Mouse (Mus musculus): ENCODE results near the gene Insyn1.
A peak's percentile ranks its signal among the peaks of the same experiment; 100 is the strongest.

The Insyn1 gene

GRCm38 (mm10) chr9:58487851-58488801 lies at the start of gene Insyn1:
Insyn1 (plus strand) TSS chr9:58488603.
- peak; percentile 65 for DNase-seq

GRCm38 (mm10) chr9:58438921-58439396 lies 49.4 kb upstream of the Insyn1 start:
- DNase-seq = peak; percentile 70

GRCm38 (mm10) chr9:58440100-58440499 lies 48.3 kb upstream of the Insyn1 start:
- peak; percentile 37 for DNase-seq

- no peak for DNase-seq
These were observed 47.8 kb upstream of the Insyn1 start for GRCm38 (mm10) chr9:58440614-58441013.

- DNase-seq = peak; percentile 57
These were observed 46.9 kb upstream of the Insyn1 start for GRCm38 (mm10) chr9:58441351-58442104.

GRCm38 (mm10) chr9:58442105-58443010 lies 46.0 kb upstream of the Insyn1 start:
- DNase-seq = peak; percentile 78

- DNase-seq = no peak
These were observed 45.3 kb upstream of the Insyn1 start for GRCm38 (mm10) chr9:58443061-58443460.

- DNase-seq = no peak
These were observed 41.6 kb upstream of the Insyn1 start for GRCm38 (mm10) chr9:58446829-58447228.

- no peak for DNase-seq
These were observed 40.3 kb upstream of the Insyn1 start for GRCm38 (mm10) chr9:58447997-58448595.

GRCm38 (mm10) chr9:58449526-58449925 lies 38.9 kb upstream of the Insyn1 start:
- DNase-seq = no peak

- DNase-seq = no peak
These were observed 34.5 kb upstream of the Insyn1 start for GRCm38 (mm10) chr9:58453791-58454378.

GRCm38 (mm10) chr9:58454886-58455285 lies 33.5 kb upstream of the Insyn1 start:
- no peak for DNase-seq

- peak; percentile 48 for DNase-seq
These were observed 32.6 kb upstream of the Insyn1 start for GRCm38 (mm10) chr9:58455798-58456197.

GRCm38 (mm10) chr9:58457481-58457955 lies 30.9 kb upstream of the Insyn1 start:
- DNase-seq = peak; percentile 39

- DNase-seq = no peak
These were observed 30.1 kb upstream of the Insyn1 start for GRCm38 (mm10) chr9:58458341-58458740.

- no peak for DNase-seq
These were observed 29.4 kb upstream of the Insyn1 start for GRCm38 (mm10) chr9:58458856-58459553.

GRCm38 (mm10) chr9:58467345-58468025 lies 20.9 kb upstream of the Insyn1 start:
- DNase-seq = peak; percentile 70

GRCm38 (mm10) chr9:58470466-58470865 lies 17.9 kb upstream of the Insyn1 start:
- DNase-seq = no peak

- DNase-seq = no peak
These were observed 15.1 kb upstream of the Insyn1 start for GRCm38 (mm10) chr9:58473211-58473815.

GRCm38 (mm10) chr9:58487076-58487475 lies 1.3 kb upstream of the Insyn1 start:
- no peak for DNase-seq

Measured in right cerebral cortex, adult 18-20 months (tissue).